Mouse (Mus musculus) right cerebral cortex, postnatal 4 days (tissue): ENCODE results near the gene Gm20388.
"Not testable (repeated sequence)": the region's sequence is repeated elsewhere in the genome, so short reads cannot be mapped to it uniquely, and the experiment has no call there.

Experiments
- DNase-seq: peaks from one replicate; pipeline ENCODE4 v3.0.0-alpha.2; 2022

Gene Gm20388

GRCm38 (mm10) chr8:123433241-123433974 lies 3522.8 kb downstream of the Gm20388 start:
- not testable (repeated sequence) for DNase-seq

GRCm38 (mm10) chr8:123441788-123442187 lies 3531.1 kb downstream of the Gm20388 start:
- no peak for DNase-seq

- DNase-seq, result no peak
These were observed 3531.7 kb downstream of the Gm20388 start for GRCm38 (mm10) chr8:123442351-123442750.

- DNase-seq, result peak; percentile 93
These were observed 3532.4 kb downstream of the Gm20388 start for GRCm38 (mm10) chr8:123442871-123443575.

- DNase-seq, result no peak
These were observed 3532.9 kb downstream of the Gm20388 start for GRCm38 (mm10) chr8:123443576-123443921.

GRCm38 (mm10) chr8:123444131-123444530 lies 3533.5 kb downstream of the Gm20388 start:
- no peak for DNase-seq

- DNase-seq, result no peak
These were observed 3535.3 kb downstream of the Gm20388 start for GRCm38 (mm10) chr8:123445981-123446380.

GRCm38 (mm10) chr8:123446799-123447198 lies 3536.2 kb downstream of the Gm20388 start:
- DNase-seq, result no peak

GRCm38 (mm10) chr8:123450783-123451182 lies 3540.1 kb downstream of the Gm20388 start:
- no peak for DNase-seq

- not testable (repeated sequence) for DNase-seq
These were observed 3541.1 kb downstream of the Gm20388 start for GRCm38 (mm10) chr8:123451747-123452146.

GRCm38 (mm10) chr8:123452149-123452548 lies 3541.5 kb downstream of the Gm20388 start:
- DNase-seq, result no peak

GRCm38 (mm10) chr8:123453291-123453690 lies 3542.7 kb downstream of the Gm20388 start:
- DNase-seq, result no peak

- no peak for DNase-seq
These were observed 3543.3 kb downstream of the Gm20388 start for GRCm38 (mm10) chr8:123453951-123454350.

GRCm38 (mm10) chr8:123454559-123454958 lies 3543.9 kb downstream of the Gm20388 start:
- no peak for DNase-seq

- DNase-seq, result no peak
These were observed 3553.0 kb downstream of the Gm20388 start for GRCm38 (mm10) chr8:123463651-123464050.

GRCm38 (mm10) chr8:123467476-123467875 lies 3556.8 kb downstream of the Gm20388 start:
- DNase-seq, result no peak

- DNase-seq, result not testable (repeated sequence)
These were observed 3562.3 kb downstream of the Gm20388 start for GRCm38 (mm10) chr8:123472991-123473390.

GRCm38 (mm10) chr8:123474549-123474948 lies 3563.9 kb downstream of the Gm20388 start:
- not testable (repeated sequence) for DNase-seq

GRCm38 (mm10) chr8:123476911-123477736 lies 3566.5 kb downstream of the Gm20388 start:
- DNase-seq, result peak; percentile 39

GRCm38 (mm10) chr8:123477737-123478258 lies 3567.2 kb downstream of the Gm20388 start, which contains the start of gene Afg3l1:
TSS of gene Afg3l1 (plus strand) at chr8:123477903.
- peak; percentile 91 for DNase-seq

- DNase-seq, result no peak
These were observed 3568.0 kb downstream of the Gm20388 start for GRCm38 (mm10) chr8:123478456-123479218.

- no peak for DNase-seq
These were observed 3572.0 kb downstream of the Gm20388 start for GRCm38 (mm10) chr8:123482627-123483026.
